Comparison of ENCODE assay signal across 26 mouse cellular contexts in genomic region chr2:32342039-32342438, GRCm38 (mm10). TPM values are rescaled to one million over a fixed set of nuclear protein-coding genes. Genes with fewer than 3 reads are reported as not detected.
DNase-seq lines count a peak whose midpoint lies in the region; ATAC-seq and TF ChIP-seq lines count a peak whose summit lies in the region.
"Had no signal": no experiment of that assay in that cellular context is flagged by ENCODE, and none has a peak within 500 bp of the region (broad histone marks: within the 10 kb centered on the region; RNA-seq: fewer than 3 reads in every experiment).

No protein-coding gene starts in this region.

- no peaks in the 10 kb centered on the region for H3K36me3 ChIP-seq in midbrain, embryonic 12.5 days
- peaks cover 20% of the 10 kb centered on the region for H3K36me3 ChIP-seq in midbrain, postnatal 0 days (ENCODE audit: insufficient read depth, low read length)
- H3K36me3 ChIP-seq: liver, embryonic 15.5 days; lung, embryonic 15.5 days had no signal

- peak; percentile 21 for DNase-seq in gastrocnemius, adult 2 months
- no peak for DNase-seq in gastrocnemius, postnatal 36 days
- no peak for DNase-seq in midbrain, postnatal 0 days (ENCODE audit: low spot score)
- no peak for DNase-seq in right cerebral cortex, adult 2 months (ENCODE audit: low spot score in 2 of 2)
- no peak for DNase-seq in thymus, postnatal 10 days (ENCODE audit: low spot score in 2 of 2)
- DNase-seq: adrenal gland, adult 8-10 months; embryo, embryonic 11 days; kidney, adult 2 months; kidney, postnatal 10 days; liver; spleen, adult 18-20 months; thymus, postnatal 25 days had no signal

- H3K27ac ChIP-seq in gastrocnemius, adult 2 months: peak overlapping the region; percentile 85
- H3K27ac ChIP-seq in midbrain, embryonic 12.5 days (replicated peaks): 0 out of 2 replicates have a peak overlapping the region, but pooled peaks have one; percentile 30
- H3K27ac ChIP-seq in midbrain, postnatal 0 days (ENCODE audit: low read depth, low read length): no peak overlapping the region
- peak overlapping the region; percentile 70 for H3K27ac ChIP-seq in cortical plate, adult 2 months (ENCODE audit: insufficient read depth, low read length)
- H3K27ac ChIP-seq: forebrain, embryonic 13.5 days; heart, embryonic 10.5 days; hindbrain, embryonic 15.5 days; liver, embryonic 15.5 days; lung, embryonic 15.5 days had no signal

- H3K4me2 ChIP-seq in midbrain, embryonic 12.5 days (replicated peaks): no peak overlapping the region
- no peak overlapping the region for H3K4me2 ChIP-seq in midbrain, postnatal 0 days (ENCODE audit: low read depth, low read length, poor library complexity, severe bottlenecking)
- H3K4me2 ChIP-seq: forebrain, embryonic 13.5 days; hindbrain, embryonic 15.5 days; liver, embryonic 15.5 days; lung, embryonic 15.5 days had no signal

- H3K27me3 ChIP-seq in midbrain, embryonic 12.5 days: peaks cover 1% of the 10 kb centered on the region; the same call in 1 of the 2 replicates
- H3K27me3 ChIP-seq in midbrain, postnatal 0 days (ENCODE audit: insufficient read depth, low read length): no peaks in the 10 kb centered on the region
- H3K27me3 ChIP-seq: hindbrain, embryonic 15.5 days; lung, embryonic 15.5 days had no signal

- no peak overlapping the region for H3K9ac ChIP-seq in midbrain, embryonic 12.5 days (replicated peaks)
- no peak overlapping the region for H3K9ac ChIP-seq in midbrain, postnatal 0 days (replicated peaks; ENCODE audit: low read length, poor library complexity, severe bottlenecking)
- H3K9ac ChIP-seq: forebrain, embryonic 13.5 days; hindbrain, embryonic 15.5 days; liver, embryonic 15.5 days; lung, embryonic 15.5 days had no signal

- ATAC-seq in midbrain, embryonic 12.5 days (ENCODE audit: low FRiP score, low read depth): no peak
- ATAC-seq in midbrain, postnatal 0 days (ENCODE audit: low FRiP score): no peak
- ATAC-seq: activated CD4-positive, CD25-positive, alpha-beta regulatory T cell, adult 4 months had no signal

- TF ChIP-seq POLR2A in cortical plate, adult 2 months (IDR thresholded peaks at IDR 0.05; ENCODE audit: extremely low read depth, insufficient read depth, low read length): no peak

- H3K9me3 ChIP-seq in midbrain, embryonic 12.5 days: no peaks in the 10 kb centered on the region
- H3K9me3 ChIP-seq in midbrain, postnatal 0 days (ENCODE audit: low read length): no peaks in the 10 kb centered on the region
- H3K9me3 ChIP-seq: forebrain, embryonic 13.5 days; heart, embryonic 10.5 days; hindbrain, embryonic 15.5 days; liver, embryonic 15.5 days; lung, embryonic 15.5 days had no signal

- no peak for TF ChIP-seq CTCF in gastrocnemius, adult 2 months (IDR thresholded peaks at IDR 0.05)
- no peak for TF ChIP-seq CTCF in midbrain, postnatal 0 days (IDR thresholded peaks at IDR 0.05)
- no peak for TF ChIP-seq CTCF in cortical plate, adult 2 months (IDR thresholded peaks at IDR 0.05; ENCODE audit: extremely low read depth, insufficient read depth, low read length)

- intact Hi-C loops in gastrocnemius, adult 2 months (cut with DNase I): no loop called here
- intact Hi-C loops in gastrocnemius, postnatal 36 days (cut with DNase I): no loop called here

- H3K4me3 ChIP-seq in gastrocnemius, adult 2 months: no peak overlapping the region
- no peak overlapping the region for H3K4me3 ChIP-seq in midbrain, embryonic 12.5 days
- H3K4me3 ChIP-seq in midbrain, postnatal 0 days (ENCODE audit: low read depth, low read length): no peak overlapping the region
- no peak overlapping the region for H3K4me3 ChIP-seq in cortical plate, adult 2 months (ENCODE audit: insufficient read depth, low read length)
- H3K4me3 ChIP-seq: erythroblast, embryonic 14.5 days; forebrain, embryonic 13.5 days; heart, embryonic 10.5 days; hindbrain, embryonic 15.5 days; liver, embryonic 15.5 days; lung, embryonic 15.5 days had no signal

- H3K4me1 ChIP-seq in midbrain, embryonic 12.5 days: peaks cover 10% of the 10 kb centered on the region
- peaks cover 5% of the 10 kb centered on the region; the same call in 1 of the 2 replicates for H3K4me1 ChIP-seq in midbrain, postnatal 0 days (ENCODE audit: insufficient read depth, low read length)
- H3K4me1 ChIP-seq in cortical plate, adult 2 months (ENCODE audit: control insufficient read depth, insufficient read depth, low read length): peaks cover 17% of the 10 kb centered on the region
- H3K4me1 ChIP-seq: heart, embryonic 10.5 days; liver, embryonic 15.5 days; lung, embryonic 15.5 days had no signal

- 78% methylated on average over 4 of the region's 4 CpGs for WGBS in midbrain, embryonic 12.5 days
- WGBS in midbrain, postnatal 0 days: 90% methylated on average over 4 of the region's 4 CpGs

RNA-seq across cellular contexts. Expression of gene Ciz1, which starts 10.1 kb away (rescaled TPM):
- 10 to 100 TPM; 26.4 to 26.6 TPM for total RNA-seq in gastrocnemius, adult 2 months (2021)
- 10 to 100 TPM; 23.2 to 25.4 TPM for total RNA-seq in gastrocnemius, postnatal 36 days (2021)
- 61.5 TPM in 2 replicates for polyA plus RNA-seq in midbrain, embryonic 12.5 days (2016; fragmentation: Nextera tagmentation; extraction: Ambion mirVana)
- 63.7 and 81.8 TPM in 2 replicates for total RNA-seq in midbrain, postnatal 0 days (2014; rRNA removed)
- 47.3 and 48.8 TPM in 2 replicates for polyA plus RNA-seq in midbrain, postnatal 0 days (2015; fragmentation: Nextera tagmentation; extraction: Ambion mirVana)
- 171 and 184 TPM in 2 replicates for polyA plus RNA-seq in cortical plate, adult 2 months (2012; rRNA removed)

RNA-seq across cellular contexts. Expression of gene Dnm1, which starts 11.1 kb away (rescaled TPM):
- total RNA-seq in gastrocnemius, adult 2 months (2021): 1 to 10 TPM; 3.7 to 8.2 TPM
- 1 to 10 TPM; 4.8 to 5.3 TPM for total RNA-seq in gastrocnemius, postnatal 36 days (2021)
- polyA plus RNA-seq in midbrain, embryonic 12.5 days (2016; fragmentation: Nextera tagmentation; extraction: Ambion mirVana): 26.3 and 30.5 TPM in 2 replicates
- total RNA-seq in midbrain, postnatal 0 days (2014; rRNA removed): 170 and 186 TPM in 2 replicates
- 105 and 107 TPM in 2 replicates for polyA plus RNA-seq in midbrain, postnatal 0 days (2015; fragmentation: Nextera tagmentation; extraction: Ambion mirVana)
- polyA plus RNA-seq in cortical plate, adult 2 months (2012; rRNA removed): 1,325 and 1,395 TPM in 2 replicates
- total RNA-seq: hematopoietic stem cell, adult 5-6 weeks; megakaryocyte-erythroid progenitor cell, adult 5-6 weeks; neutrophil, adult 5-6 weeks had no signal
- polyA plus RNA-seq: activated CD4-positive, CD25-positive, alpha-beta regulatory T cell, adult 4 months had no signal

RNA-seq across cellular contexts. Expression of gene 1110008P14Rik, which starts 39.7 kb away (rescaled TPM):
- 10 to 100 TPM; 34.3 to 43.2 TPM for total RNA-seq in gastrocnemius, adult 2 months (2021)
- 10 to 100 TPM; 36.4 to 44.0 TPM for total RNA-seq in gastrocnemius, postnatal 36 days (2021)
- polyA plus RNA-seq in midbrain, embryonic 12.5 days (2016; fragmentation: Nextera tagmentation; extraction: Ambion mirVana): 57.5 and 61.1 TPM in 2 replicates
- 336 and 450 TPM in 2 replicates for total RNA-seq in midbrain, postnatal 0 days (2014; rRNA removed)
- 198 and 224 TPM in 2 replicates for polyA plus RNA-seq in midbrain, postnatal 0 days (2015; fragmentation: Nextera tagmentation; extraction: Ambion mirVana)
- 931 and 1,007 TPM in 2 replicates for polyA plus RNA-seq in cortical plate, adult 2 months (2012; rRNA removed)

RNA-seq across cellular contexts. Expression of gene Lcn2, which starts 46.0 kb away (rescaled TPM):
- total RNA-seq in gastrocnemius, adult 2 months (2021): 1 to 10 TPM; 2.6 to 3.4 TPM
- 1 to 10 TPM; 1.4 to 3.7 TPM for total RNA-seq in gastrocnemius, postnatal 36 days (2021)
- polyA plus RNA-seq in midbrain, embryonic 12.5 days (2016; fragmentation: Nextera tagmentation; extraction: Ambion mirVana): 0.60 TPM in 2 replicates
- total RNA-seq in midbrain, postnatal 0 days (2014; rRNA removed): 0.57 TPM in 1 of 2 replicates, not detected in the other
- 0.35 and 0.44 TPM in 2 replicates for polyA plus RNA-seq in midbrain, postnatal 0 days (2015; fragmentation: Nextera tagmentation; extraction: Ambion mirVana)
- 0.25 and 0.58 TPM in 2 replicates for polyA plus RNA-seq in cortical plate, adult 2 months (2012; rRNA removed)
- total RNA-seq: MEL had no signal
- polyA plus RNA-seq: activated CD4-positive, CD25-positive, alpha-beta regulatory T cell, adult 4 months; C2C12; forebrain, embryonic 13.5 days; heart, embryonic 10.5 days had no signal

RNA-seq across cellular contexts. Expression of gene Ptges2, which starts 53.7 kb away (rescaled TPM):
- 10 to 100 TPM; 34.7 to 51.1 TPM for total RNA-seq in gastrocnemius, adult 2 months (2021)
- 10 to 100 TPM; 41.3 to 45.0 TPM for total RNA-seq in gastrocnemius, postnatal 36 days (2021)
- polyA plus RNA-seq in midbrain, embryonic 12.5 days (2016; fragmentation: Nextera tagmentation; extraction: Ambion mirVana): 27.2 and 28.6 TPM in 2 replicates
- total RNA-seq in midbrain, postnatal 0 days (2014; rRNA removed): 33.3 and 41.1 TPM in 2 replicates
- polyA plus RNA-seq in midbrain, postnatal 0 days (2015; fragmentation: Nextera tagmentation; extraction: Ambion mirVana): 56.2 and 62.3 TPM in 2 replicates
- 57.9 and 63.4 TPM in 2 replicates for polyA plus RNA-seq in cortical plate, adult 2 months (2012; rRNA removed)

Comparison
In these comparisons a context has a peak if more than half of its experiments do, and no peak if none do; other contexts are left out.
1. RNA of gene Dnm1, which starts 11.1 kb away (total RNA-seq): 170 to 186 TPM in midbrain, postnatal 0 days; 3.7 to 8.2 TPM in gastrocnemius, adult 2 months and 4.8 to 5.3 TPM in gastrocnemius, postnatal 36 days; every median in the first group is over 10 times any median in the second.